Mouse (Mus musculus) neural tube, embryonic 11.5 days (tissue): ENCODE measurements around the gene Cnot2. TPM values are rescaled to one million over a fixed set of nuclear protein-coding genes. Genes with fewer than 3 reads are reported as not detected.
"Not testable (repeated sequence)": the region's sequence is repeated elsewhere in the genome, so short reads cannot be mapped to it uniquely, and the experiment has no call there.

Experiments used
- ATAC-seq: fragments of 200-750 bp; cut with Nextera tagmentation; 2 replicates; pipeline ENCODE4 v1.8.0; 2017; ENCODE audit warnings: moderate number of reproducible peaks, mild to moderate bottlenecking, moderate TSS enrichment, moderate library complexity; ENCODE audit not compliant: insufficient read depth, low FRiP score, low TSS enrichment
- DNase-seq: peaks from one replicate; pipeline ENCODE4 v3.0.0-alpha.2; 2015; ENCODE audit warnings: low spot score
- H3K27ac ChIP-seq: fragments of 300-500 bp; sonication (generic); 2 replicates; pipeline ENCODE4 v1.5.1; 2014; ENCODE audit warnings: low read depth, mild to moderate bottlenecking, low read length
- H3K27me3 ChIP-seq: fragments of 300-500 bp; sonication (generic); 2 replicates; pipeline ENCODE4 v1.6.1; 2014; ENCODE audit warnings: mild to moderate bottlenecking, low read length, mixed read lengths; ENCODE audit not compliant: control insufficient read depth, insufficient read depth
- H3K36me3 ChIP-seq: fragments of 300-500 bp; sonication (generic); 2 replicates; pipeline ENCODE4 v1.6.1; 2014; ENCODE audit warnings: mild to moderate bottlenecking, low read length, moderate library complexity, mixed read lengths; ENCODE audit not compliant: control insufficient read depth, insufficient read depth
- H3K4me1 ChIP-seq: fragments of 300-500 bp; sonication (generic); 2 replicates; pipeline ENCODE4 v1.6.1; 2014; ENCODE audit warnings: low read length, mixed read lengths; ENCODE audit not compliant: control insufficient read depth, insufficient read depth
- H3K4me2 ChIP-seq: fragments of 300-500 bp; sonication (generic); 2 replicates; pipeline ENCODE4 v1.6.1; 2014; ENCODE audit warnings: low read depth, mild to moderate bottlenecking, moderate library complexity
- H3K4me3 ChIP-seq: fragments of 300-500 bp; sonication (generic); 2 replicates; pipeline ENCODE4 v1.5.1; 2014; ENCODE audit warnings: low read depth, low read length
- H3K9ac ChIP-seq: fragments of 300-500 bp; sonication (generic); 2 replicates; pipeline ENCODE4 v1.6.1; 2014; ENCODE audit warnings: mild to moderate bottlenecking, low read length
- H3K9me3 ChIP-seq: fragments of 300-500 bp; sonication (generic); 2 replicates; pipeline ENCODE4 v1.6.1; 2016; ENCODE audit warnings: low read length; ENCODE audit not compliant: control insufficient read depth
- whole genome bisulfite sequencing: fragments of 180-500 bp; shearing (Covaris S2); extraction: QIAGEN DNeasy Blood & Tissue Kit; methylation state at CpG from one replicate; pipeline ENCODE4 v1.1.7; 2014; 5-methylcytosine and 5-hydroxymethylcytosine counted together
- polyA plus RNA-seq: library from polyadenylated mRNA; unstranded; fragments of >200 nt; fragmentation: Nextera tagmentation; extraction: Ambion mirVana; gene quantifications from 2 replicates; pipeline ENCODE4 v1.2.1, GENCODE M21; 2014

Cnot2 gene
- polyA plus RNA-seq, 1 experiment from 2014 or later = 141 TPM

DNA sequence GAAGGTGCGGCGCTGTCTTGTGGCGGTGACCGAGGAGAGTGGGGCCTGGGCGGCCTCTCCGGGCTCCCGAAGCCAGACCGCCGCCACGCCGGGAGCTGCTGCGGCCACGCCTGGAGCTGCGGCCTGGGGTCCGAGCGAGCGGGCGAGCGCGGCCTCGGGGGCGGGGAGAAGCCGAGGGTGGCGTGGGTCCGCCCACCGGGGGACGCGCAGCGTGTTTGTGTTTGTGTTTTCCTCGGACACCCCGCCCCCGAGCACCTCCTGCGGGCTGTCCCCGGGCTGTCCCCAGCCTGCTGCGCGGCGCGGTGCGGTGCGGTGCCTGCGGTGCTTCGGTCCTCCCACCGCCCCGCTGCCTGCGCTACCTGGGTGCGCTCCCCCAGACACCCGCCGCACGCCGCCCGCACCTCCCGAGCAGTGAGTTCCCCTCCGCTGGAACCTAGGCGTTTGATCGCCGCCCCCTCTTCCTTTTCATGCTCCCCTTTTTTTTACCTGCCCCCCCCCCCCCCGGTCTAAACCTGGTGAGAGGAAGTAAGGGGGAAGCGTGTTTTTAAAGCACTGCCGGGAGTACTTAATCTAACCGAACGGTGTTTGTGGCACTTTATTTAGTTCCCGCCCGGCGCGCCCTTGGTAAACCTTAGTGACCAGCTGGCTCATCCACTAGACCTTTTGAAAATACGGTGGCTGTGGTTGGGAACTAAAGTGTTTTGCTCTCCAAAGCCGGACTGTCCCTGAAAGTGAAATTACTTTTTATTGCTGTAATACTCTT lies 589 bp upstream of the Cnot2 start:
- Histone ChIP-seq H3K36me3 (no peaks in the 10 kb centered on the region), H3K27ac (peak overlapping the region; percentile 98), H3K4me1 (peaks cover 12% of the 10 kb centered on the region; the same call in 1 of the 2 replicates), H3K27me3 (no peaks in the 10 kb centered on the region), H3K4me3 (peak overlapping the region; percentile 95), H3K9ac (peak overlapping the region; percentile 96), H3K4me2 (peak overlapping the region; percentile 65), H3K9me3 (no peaks in the 10 kb centered on the region)
- ATAC-seq (peak; percentile 77), DNase-seq (no peak)
- under 1% methylated on average over 49 of the region's 67 CpGs for WGBS

DNA sequence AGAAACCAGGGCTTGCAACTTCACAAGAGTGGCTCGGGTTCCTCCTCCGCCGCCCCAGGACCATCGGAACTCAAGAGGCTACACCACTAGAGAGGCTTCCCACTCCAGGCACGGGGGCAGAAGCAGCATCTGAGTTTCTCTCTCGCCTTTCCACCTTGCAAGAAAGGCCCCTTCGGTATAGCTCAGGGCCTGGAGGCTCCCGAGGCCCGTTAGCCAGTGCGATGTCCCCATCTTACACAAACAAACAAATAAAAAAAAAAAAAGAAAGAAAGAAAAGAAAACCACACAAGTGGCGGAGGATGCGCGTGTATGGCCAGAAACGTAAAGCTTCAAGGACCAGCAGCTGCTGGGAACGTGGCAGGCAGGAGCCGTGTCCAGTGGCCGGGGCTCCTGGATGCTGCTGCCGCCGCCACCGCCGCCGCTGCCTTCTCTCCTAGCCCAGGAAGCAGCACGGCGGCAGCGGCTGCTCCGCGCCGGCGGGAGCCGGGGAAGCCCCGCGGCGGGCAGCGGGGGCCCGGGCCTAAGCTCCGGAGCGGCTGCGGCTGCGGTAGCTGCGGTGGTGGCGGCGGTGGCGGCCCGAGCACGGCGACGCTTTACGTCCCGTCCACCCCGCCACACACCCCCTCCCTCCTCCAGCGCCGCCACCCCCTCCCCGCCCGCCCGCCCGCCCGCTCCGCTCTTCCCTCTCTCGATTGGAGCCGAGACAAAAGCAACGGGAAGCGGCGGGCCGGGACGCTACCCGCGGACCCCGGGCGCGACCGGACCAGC lies 536 bp downstream of the Cnot2 start:
- Histone ChIP-seq H3K27ac (peak overlapping the region; percentile 98), H3K27me3 (no peaks in the 10 kb centered on the region), H3K9me3 (no peaks in the 10 kb centered on the region), H3K4me2 (peak overlapping the region; percentile 65), H3K36me3 (no peaks in the 10 kb centered on the region), H3K9ac (peak overlapping the region; percentile 96), H3K4me3 (peak overlapping the region; percentile 95), H3K4me1 (peaks cover 12% of the 10 kb centered on the region; the same call in 1 of the 2 replicates)
- 0% methylated on average over 46 of the region's 71 CpGs for WGBS
- DNase-seq (peak; percentile 43), ATAC-seq (peak; percentile 72)

DNA sequence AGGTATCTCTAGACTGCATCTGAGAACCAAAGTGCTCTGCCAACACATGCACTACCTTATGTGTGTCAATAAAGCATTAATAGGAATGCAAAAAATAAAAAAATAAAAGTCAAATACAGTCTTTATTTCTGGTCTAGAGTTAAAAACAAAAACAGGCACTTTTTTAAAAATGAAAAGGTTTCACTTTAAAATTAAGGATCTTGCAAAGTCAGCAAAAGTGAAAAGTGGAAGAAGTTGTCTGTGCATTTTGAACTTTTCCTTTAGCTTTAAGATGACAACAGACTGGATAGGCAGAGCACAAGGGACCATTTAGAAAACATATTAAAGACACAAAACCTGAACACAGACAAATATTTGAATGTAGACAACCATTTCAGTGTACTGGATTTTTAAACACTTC lies 1.8 kb downstream of the Cnot2 start:
- Histone ChIP-seq H3K27me3 (no peaks in the 10 kb centered on the region), H3K4me2 (peak overlapping the region; percentile 59; the same call in 1 of the 2 replicates), H3K36me3 (no peaks in the 10 kb centered on the region), H3K9ac (no peak overlapping the region), H3K27ac (no peak overlapping the region), H3K4me3 (no peak overlapping the region), H3K4me1 (peaks cover 12% of the 10 kb centered on the region; the same call in 1 of the 2 replicates), H3K9me3 (no peaks in the 10 kb centered on the region)
- no peak for ATAC-seq
- DNase-seq = no peak

DNA sequence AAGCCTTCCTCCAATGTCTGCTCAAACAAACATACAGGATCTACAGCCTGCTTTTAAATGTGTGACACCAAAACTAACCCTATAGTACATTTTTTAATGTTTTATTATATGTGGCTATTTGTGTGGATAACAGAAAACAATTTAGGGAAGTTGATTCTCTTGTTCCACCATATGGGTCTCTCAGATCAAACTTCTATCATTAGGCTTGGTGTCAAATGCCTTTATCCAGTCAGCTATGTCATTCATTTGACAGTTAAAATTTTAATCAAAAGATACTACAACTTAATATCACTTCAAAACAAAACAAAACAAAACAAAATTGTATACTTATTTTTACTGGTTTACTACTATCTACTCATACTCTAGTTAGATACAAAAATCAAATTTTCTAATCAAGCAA lies 2.9 kb downstream of the Cnot2 start:
- Histone ChIP-seq H3K9me3 (no peaks in the 10 kb centered on the region), H3K4me3 (no peak overlapping the region), H3K27me3 (no peaks in the 10 kb centered on the region), H3K9ac (no peak overlapping the region), H3K4me2 (no peak overlapping the region), H3K27ac (no peak overlapping the region), H3K36me3 (no peaks in the 10 kb centered on the region), H3K4me1 (peaks cover 12% of the 10 kb centered on the region; the same call in 1 of the 2 replicates)
- ATAC-seq (no peak), DNase-seq (no peak)

DNA sequence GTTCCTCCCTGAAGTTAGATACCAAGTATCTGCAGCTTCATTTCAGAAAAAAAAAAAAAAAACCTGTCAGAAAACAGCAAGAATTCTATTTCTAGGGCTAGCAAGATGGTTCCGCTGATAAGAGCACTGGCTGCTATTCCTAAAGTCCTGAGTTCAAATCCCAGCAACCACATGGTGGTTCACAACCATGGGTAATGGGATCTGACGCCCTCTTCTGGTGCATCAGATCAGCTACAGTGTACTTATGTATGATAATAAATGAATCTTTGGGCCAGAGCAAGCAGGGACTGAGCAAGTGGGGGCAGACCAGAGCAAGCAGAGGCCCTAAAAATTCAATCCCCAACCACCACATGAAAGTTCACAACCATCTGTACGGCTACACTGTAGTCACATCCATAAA lies 4.1 kb downstream of the Cnot2 start:
- no peak for DNase-seq
- H3K27me3 ChIP-seq = no peaks in the 10 kb centered on the region
- no peak overlapping the region for H3K4me2 ChIP-seq
- no peak overlapping the region for H3K4me3 ChIP-seq
- no peak overlapping the region for H3K27ac ChIP-seq
- WGBS = 85% methylated on average over 3 of the region's 3 CpGs
- H3K36me3 ChIP-seq = no peaks in the 10 kb centered on the region
- H3K9me3 ChIP-seq = no peaks in the 10 kb centered on the region
- no peak overlapping the region for H3K9ac ChIP-seq
- no peak for ATAC-seq
- H3K4me1 ChIP-seq = peaks cover 8% of the 10 kb centered on the region; the same call in 1 of the 2 replicates

DNA sequence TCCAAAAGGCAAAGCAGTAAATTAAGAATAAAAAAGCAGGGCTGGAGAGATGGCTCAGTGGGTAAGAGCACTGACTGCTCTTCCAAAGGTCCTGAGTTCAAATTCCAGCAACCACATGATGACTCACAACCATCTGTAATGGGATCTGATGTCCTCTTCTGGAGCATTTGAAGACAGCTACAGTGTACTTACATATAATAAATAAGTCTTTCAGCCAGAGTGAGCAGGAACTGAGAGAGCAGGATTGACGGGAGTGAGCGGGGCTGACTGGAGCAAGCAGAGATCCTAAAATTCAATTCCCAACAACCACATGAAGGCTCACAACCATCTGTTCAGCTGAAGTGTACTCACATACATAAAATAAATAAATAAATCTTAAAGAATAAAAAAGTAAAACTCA lies 5.2 kb downstream of the Cnot2 start:
- WGBS = 94% methylated on average over 2 of the region's 2 CpGs
- not testable (repeated sequence) for DNase-seq, H3K4me3 ChIP-seq

DNA sequence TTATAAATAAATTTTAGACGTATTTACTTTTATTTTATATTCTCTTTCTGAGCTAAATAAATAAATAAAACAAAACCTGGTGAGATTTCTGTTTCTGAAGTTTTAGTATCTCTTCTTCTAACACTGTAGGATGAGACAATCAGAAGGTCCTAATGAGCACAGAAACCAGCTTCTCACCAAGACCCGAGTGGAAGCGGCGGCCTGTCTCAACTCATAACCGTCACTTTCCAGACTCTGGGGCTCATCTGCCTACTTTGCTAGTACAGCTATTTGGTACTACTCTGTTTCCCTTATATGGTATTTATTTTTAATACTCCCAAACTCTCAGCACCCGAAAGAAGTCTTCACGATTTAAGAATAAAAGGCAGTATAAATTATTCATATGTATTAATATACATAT lies 10.8 kb downstream of the Cnot2 start:
- WGBS = 92% methylated on average over 7 of the region's 7 CpGs
- Histone ChIP-seq H3K36me3 (no peaks in the 10 kb centered on the region), H3K4me1 (no peaks in the 10 kb centered on the region), H3K4me2 (no peak overlapping the region), H3K4me3 (no peak overlapping the region), H3K27ac (no peak overlapping the region), H3K9me3 (no peaks in the 10 kb centered on the region), H3K9ac (no peak overlapping the region), H3K27me3 (no peaks in the 10 kb centered on the region)
- DNase-seq = no peak
- ATAC-seq = no peak

More for the DNA sequence above, 5.2 kb downstream of the Cnot2 start:
- H3K4me1 ChIP-seq, H3K9ac ChIP-seq, ATAC-seq, H3K36me3 ChIP-seq, H3K27ac ChIP-seq, H3K27me3 ChIP-seq, H3K9me3 ChIP-seq, H3K4me2 ChIP-seq: not testable (repeated sequence)

DNA sequence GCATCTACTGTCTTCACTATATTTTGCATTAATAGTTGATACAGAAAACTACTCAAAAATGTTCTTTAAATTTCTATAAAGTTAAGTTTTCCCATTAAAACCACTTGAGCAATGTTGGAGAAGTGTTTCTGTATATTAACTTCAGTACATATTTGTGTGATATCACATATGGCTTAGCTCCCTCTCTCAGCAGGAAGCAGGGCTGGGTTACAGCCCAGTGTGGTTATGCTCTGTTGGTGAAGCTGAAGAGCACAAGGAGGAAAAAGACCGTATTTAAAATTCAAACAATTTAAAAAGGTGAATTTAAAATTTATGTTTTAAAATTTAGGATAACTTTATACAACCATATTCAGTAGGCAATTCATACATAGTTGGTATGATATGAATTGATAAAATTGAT lies 12.8 kb downstream of the Cnot2 start:
- Histone ChIP-seq H3K9me3 (no peaks in the 10 kb centered on the region), H3K27me3 (no peaks in the 10 kb centered on the region), H3K9ac (no peak overlapping the region), H3K4me2 (no peak overlapping the region), H3K4me3 (no peak overlapping the region), H3K36me3 (no peaks in the 10 kb centered on the region), H3K4me1 (no peaks in the 10 kb centered on the region), H3K27ac (no peak overlapping the region)
- WGBS = 77% methylated on average over 1 of the region's 1 CpGs
- DNase-seq (no peak), ATAC-seq (no peak)
